Mouse (Mus musculus) limb, embryonic 10.5 days (tissue): ENCODE measurements around the gene Tdrkh. TPM values are rescaled to one million over a fixed set of nuclear protein-coding genes. Genes with fewer than 3 reads are reported as not detected.

ENCODE experiments used
- polyA plus RNA-seq: library from polyadenylated mRNA; unstranded; fragments of >200 nt; fragmentation: Nextera tagmentation; extraction: Ambion mirVana; gene quantifications from 2 replicates; pipeline ENCODE4 v1.2.1, GENCODE M21; 2016

Gene Tdrkh
- polyA plus RNA-seq, 1 experiment from 2014 or later, result 6.6 TPM

Other genes with a start within 250 kb of the Tdrkh start
- not detected in 2 replicates for gene Gm10696, start 235.1 kb upstream of the Tdrkh start, polyA plus RNA-seq
- gene Gm5286, start 216.6 kb upstream of the Tdrkh start, polyA plus RNA-seq, result not detected in 2 replicates
- gene Gm4778, start 149.2 kb upstream of the Tdrkh start, polyA plus RNA-seq, result not detected in 2 replicates
- gene Them4, start 103.2 kb upstream of the Tdrkh start, polyA plus RNA-seq, result 7.2 and 7.7 TPM in 2 replicates
- not detected in 2 replicates for gene Them5, start 71.2 kb upstream of the Tdrkh start, polyA plus RNA-seq
- 0.15 and 0.54 TPM in 2 replicates for gene C2cd4d, start 50.8 kb upstream of the Tdrkh start, polyA plus RNA-seq
- gene Rorc, start 40.5 kb upstream of the Tdrkh start, polyA plus RNA-seq, result 0.15 TPM in 1 of 2 replicates, not detected in the other
- not detected in 2 replicates for gene Lingo4, start 14.8 kb upstream of the Tdrkh start, polyA plus RNA-seq
- 71.0 and 77.8 TPM in 2 replicates for gene Mrpl9, start 30.0 kb downstream of the Tdrkh start, polyA plus RNA-seq
- gene Oaz3, start 30.6 kb downstream of the Tdrkh start, polyA plus RNA-seq, result 0.29 and 0.51 TPM in 2 replicates
- gene Celf3, start 65.0 kb downstream of the Tdrkh start, polyA plus RNA-seq, result 1.4 and 1.5 TPM in 2 replicates
- 1.4 and 1.8 TPM in 2 replicates for gene Riiad1, start 67.1 kb downstream of the Tdrkh start, polyA plus RNA-seq
- gene Snx27, start 169.4 kb downstream of the Tdrkh start, polyA plus RNA-seq, result 45.5 and 46.2 TPM in 2 replicates
- not detected in 2 replicates for gene Gm10972, start 229.8 kb downstream of the Tdrkh start, polyA plus RNA-seq
- 4.1 and 4.5 TPM in 2 replicates for gene Tuft1, start 245.6 kb downstream of the Tdrkh start, polyA plus RNA-seq